Mouse (Mus musculus) gastrocnemius, postnatal 4 days (tissue): ENCODE measurements around the gene Fto. TPM values are rescaled to one million over a fixed set of nuclear protein-coding genes. Genes with fewer than 3 reads are reported as not detected.

Experiments
- DNase-seq, 2 experiments: peaks; one replicate each; pipeline ENCODE4 v3.0.0; 2021 to 2022; ENCODE audit warnings: low spot score in 2 of 2, mixed read lengths in 2 of 2
- total RNA-seq, 2 experiments: library from RNA; stranded (reverse); gene quantifications; 2 replicates each; pipeline ENCODE4 v1.2.3; 2021

Gene Fto
- total RNA-seq, 2 experiments from 2014 or later: 153 to 154 TPM

DNA sequence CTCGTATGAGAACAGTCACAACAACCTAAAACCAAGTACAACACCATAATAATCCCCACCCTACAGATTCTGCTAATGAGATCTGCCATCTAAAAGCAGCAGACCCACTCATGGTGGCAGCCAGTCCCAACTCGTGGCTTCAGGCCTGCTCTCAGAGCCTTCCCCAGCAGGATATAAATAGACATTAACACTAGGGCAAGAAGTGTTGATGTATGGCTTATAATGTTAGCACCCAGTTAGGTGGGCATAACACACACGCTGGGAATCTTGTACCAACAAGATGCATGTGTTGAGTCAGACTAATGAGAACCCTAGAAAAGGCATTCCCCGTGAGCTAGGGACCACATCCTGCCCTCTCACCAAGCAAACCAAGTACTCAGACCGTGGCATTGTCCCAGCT lies 240.1 kb downstream of the Fto start:
- no peak for DNase-seq

GRCm38 (mm10) chr8:91557041-91557587 lies 243.8 kb downstream of the Fto start:
- no peak for DNase-seq

GRCm38 (mm10) chr8:91558408-91558807 lies 245.1 kb downstream of the Fto start:
- no peak for DNase-seq

GRCm38 (mm10) chr8:91560017-91560591 lies 246.8 kb downstream of the Fto start:
- no peak for DNase-seq

GRCm38 (mm10) chr8:91561241-91561640 lies 247.9 kb downstream of the Fto start:
- DNase-seq: no peak

DNA sequence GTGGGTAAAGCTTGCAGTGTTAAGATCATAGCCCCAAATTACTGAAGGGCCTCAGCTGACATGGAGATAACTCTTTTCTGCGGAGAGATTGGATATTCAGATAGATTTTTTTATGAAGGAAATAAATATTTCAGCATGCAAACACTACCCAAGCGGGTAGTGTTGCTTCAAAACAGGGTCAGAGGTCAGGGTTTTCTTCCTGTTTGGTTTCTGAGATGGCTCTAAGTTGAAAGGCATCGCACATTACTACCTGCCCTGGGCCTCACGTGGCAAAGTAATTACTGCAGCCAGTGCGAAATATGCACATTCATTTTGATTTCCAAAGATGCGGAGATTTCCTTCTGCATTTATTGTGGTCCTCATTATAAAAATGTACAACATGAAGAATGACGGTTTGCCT lies 249.3 kb downstream of the Fto start:
- DNase-seq: no peak

GRCm38 (mm10) chr8:91563326-91563725 lies 250.0 kb downstream of the Fto start:
- no peak for DNase-seq

DNA sequence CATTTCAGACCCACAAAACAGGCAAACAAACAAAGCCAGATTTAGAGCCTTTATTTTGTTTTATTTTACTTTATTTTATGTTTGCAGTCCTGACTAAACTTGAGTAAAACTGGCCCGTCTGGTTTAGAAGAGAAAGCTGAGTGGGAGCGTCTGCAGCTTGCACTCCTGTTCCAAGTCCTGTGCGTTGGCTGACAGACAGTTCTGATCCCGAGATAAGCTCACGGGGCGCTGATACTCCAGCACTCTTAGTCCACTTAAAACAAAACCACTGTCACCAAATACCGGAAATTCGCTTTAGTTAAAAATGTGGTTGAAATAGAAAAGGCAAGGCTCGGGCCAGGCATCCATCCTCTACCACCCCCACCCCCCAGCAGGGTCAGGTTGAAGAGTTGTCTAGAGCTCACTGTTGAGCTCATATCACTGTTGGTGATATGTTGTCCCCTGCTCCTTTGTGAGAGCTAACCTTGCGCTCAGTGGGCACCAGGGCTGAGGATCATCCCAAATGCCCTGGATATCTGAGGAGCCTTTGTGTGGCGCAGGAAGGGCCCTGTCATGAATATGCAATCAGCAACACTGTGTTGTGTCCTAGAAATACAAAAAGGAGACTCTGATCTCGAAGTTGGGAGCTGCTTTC lies 252.7 kb downstream of the Fto start:
- DNase-seq: no peak

DNA sequence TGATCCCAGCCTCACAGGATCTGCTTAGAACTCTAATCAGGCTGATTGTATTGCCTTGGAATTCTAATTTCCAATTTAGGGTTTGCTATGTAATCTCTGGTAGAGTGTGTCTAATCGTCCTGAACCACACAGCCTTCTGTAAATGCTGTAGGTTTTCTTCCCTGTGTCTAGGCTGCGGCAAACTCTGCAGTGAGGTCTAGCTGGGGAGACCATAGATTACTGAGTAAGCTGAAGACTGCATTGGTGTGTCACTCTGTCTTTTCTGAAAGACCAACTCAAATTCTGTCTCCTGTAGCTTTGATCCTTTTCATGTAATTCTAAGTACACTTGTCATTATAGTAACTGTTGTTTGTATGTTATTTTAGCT lies 253.2 kb downstream of the Fto start:
- no peak for DNase-seq

GRCm38 (mm10) chr8:91569874-91570273 lies 256.5 kb downstream of the Fto start:
- no peak for DNase-seq

GRCm38 (mm10) chr8:91570809-91571208 lies 257.5 kb downstream of the Fto start:
- DNase-seq: no peak

- no peak for DNase-seq
These were observed 258.7 kb downstream of the Fto start for GRCm38 (mm10) chr8:91571978-91572377.

GRCm38 (mm10) chr8:91572630-91573029 lies 259.3 kb downstream of the Fto start:
- no peak for DNase-seq

- DNase-seq: no peak
These were observed 262.3 kb downstream of the Fto start for GRCm38 (mm10) chr8:91575576-91575975.

DNA sequence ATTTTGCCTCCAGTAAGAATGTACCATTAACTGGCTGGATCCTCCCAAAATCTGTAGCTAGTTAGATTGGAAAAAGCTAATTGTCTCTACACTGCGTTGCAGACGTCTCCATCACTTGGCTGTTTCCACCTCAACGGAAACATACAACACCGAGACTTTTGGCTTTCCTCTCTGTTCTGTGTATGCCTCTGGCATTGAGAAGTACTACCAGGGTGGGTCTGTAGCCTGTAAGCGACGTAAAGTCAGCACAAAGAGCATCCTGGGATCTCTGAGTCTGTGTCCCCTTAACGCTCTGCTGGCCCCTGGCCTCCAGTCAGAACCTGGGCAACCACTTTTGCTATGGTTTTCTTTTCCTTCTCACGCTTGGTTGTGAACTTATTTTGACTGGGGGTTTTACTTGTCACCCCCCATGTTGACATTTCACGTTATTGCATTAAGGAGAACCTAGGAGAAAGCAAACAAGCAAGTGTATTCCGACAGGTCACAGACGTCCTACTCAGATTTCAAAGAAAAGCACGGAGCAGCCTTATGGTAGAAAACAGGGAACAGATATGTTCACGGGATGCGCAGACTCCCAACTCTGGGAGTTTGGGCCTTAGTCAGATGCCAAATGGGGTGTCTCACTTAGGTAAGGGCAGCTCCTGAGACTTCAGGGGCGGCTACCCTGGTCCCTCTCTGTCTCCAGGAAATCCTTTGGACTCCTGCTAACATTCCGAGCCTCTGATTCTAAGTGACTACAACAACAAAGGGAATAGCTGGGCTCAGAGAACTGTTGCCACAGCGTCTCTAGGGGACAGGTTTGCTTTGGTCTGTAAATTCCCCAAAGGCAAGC lies 263.0 kb downstream of the Fto start:
- DNase-seq: no peak

DNA sequence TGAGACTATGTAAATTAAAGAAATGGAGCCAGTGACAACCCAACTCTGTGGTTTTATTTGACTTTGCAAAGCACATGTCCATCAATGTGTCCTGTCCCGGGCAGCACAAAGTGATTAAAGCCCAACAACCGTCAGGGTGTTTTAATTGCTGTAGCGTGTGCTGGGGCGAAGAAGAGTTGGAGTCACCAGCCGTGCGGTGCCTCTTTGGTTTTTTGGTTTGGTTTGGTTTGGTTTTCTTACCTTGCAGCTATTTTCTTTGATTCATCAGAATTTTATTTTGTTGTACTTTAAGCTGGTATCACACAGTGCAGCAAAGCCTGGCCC lies 263.6 kb downstream of the Fto start:
- DNase-seq: no peak

- DNase-seq: no peak
These were observed 264.3 kb downstream of the Fto start for GRCm38 (mm10) chr8:91577605-91578004.

DNA sequence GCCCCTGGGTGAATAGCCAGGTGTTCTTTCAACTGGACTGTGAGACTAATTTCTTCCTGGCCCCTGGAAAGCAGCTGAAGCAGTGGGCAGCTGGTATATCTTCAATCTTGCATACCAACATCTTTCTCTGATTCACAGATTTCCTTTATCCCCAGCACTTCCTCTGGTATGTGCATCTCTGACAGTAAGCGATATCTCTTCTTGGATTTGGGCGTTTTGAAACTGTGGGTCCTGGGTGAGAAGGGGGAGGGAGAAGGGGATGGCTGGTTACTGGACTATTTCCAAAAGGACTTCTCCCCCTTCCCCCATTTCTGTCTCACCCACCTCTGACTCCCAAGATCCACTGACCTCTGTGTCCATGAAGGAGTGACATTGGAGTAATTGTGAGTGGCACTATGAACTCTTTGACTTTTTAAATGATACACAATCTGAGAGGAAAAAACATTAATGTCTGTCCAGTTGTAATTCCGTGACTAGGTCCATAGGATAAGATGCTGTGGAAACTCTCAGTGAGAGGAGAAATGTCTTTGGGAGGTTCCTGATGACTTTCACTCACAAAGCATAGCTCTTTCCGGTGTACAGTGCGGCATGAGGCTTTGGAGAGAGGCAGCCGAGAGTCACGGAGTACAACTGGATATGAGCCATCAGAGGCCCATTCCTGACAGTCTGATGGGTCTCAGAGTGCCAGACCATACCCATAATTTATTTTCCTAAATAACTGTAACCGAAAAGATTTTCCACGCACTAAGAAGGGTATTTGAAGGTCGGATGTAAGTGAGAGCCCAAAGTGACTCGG lies 271.5 kb downstream of the Fto start:
- DNase-seq: no peak

- no peak for DNase-seq
These were observed 279.2 kb downstream of the Fto start for GRCm38 (mm10) chr8:91592436-91593105.

- no peak for DNase-seq
These were observed 280.0 kb downstream of the Fto start for GRCm38 (mm10) chr8:91593202-91593781.
